Mouse (Mus musculus) olfactory bulb, adult 2 months (tissue): ENCODE data around the gene 9430015G10Rik.

Experiments used
- CTCF ChIP-seq: fragments of 200-500 bp; IDR thresholded peaks from 2 replicates; pipeline ENCODE4 v1.5.1; 2012; ENCODE audit warnings: low read depth, mild to moderate bottlenecking, low read length, moderate library complexity; ENCODE audit not compliant: insufficient read depth
- POLR2A ChIP-seq: fragments of 200-500 bp; IDR thresholded peaks from 2 replicates; pipeline ENCODE4 v1.6.1; 2012; ENCODE audit warnings: mild to moderate bottlenecking, low read depth, low read length, moderate library complexity; ENCODE audit not compliant: insufficient read depth

GRCm38 (mm10) chr4:156166477-156166876 lies 56.7 kb downstream of the 9430015G10Rik start:
- TF ChIP-seq POLR2A (no peak), CTCF (no peak)
